Mouse (Mus musculus): ENCODE results near the gene Lef1. TPM values are rescaled to one million over a fixed set of nuclear protein-coding genes. Genes with fewer than 3 reads are reported as not detected.

The Lef1 gene
- total and polyA plus RNA-seq, 3 experiments = 0.18 to 0.54 TPM; not detected in 1

DNA sequence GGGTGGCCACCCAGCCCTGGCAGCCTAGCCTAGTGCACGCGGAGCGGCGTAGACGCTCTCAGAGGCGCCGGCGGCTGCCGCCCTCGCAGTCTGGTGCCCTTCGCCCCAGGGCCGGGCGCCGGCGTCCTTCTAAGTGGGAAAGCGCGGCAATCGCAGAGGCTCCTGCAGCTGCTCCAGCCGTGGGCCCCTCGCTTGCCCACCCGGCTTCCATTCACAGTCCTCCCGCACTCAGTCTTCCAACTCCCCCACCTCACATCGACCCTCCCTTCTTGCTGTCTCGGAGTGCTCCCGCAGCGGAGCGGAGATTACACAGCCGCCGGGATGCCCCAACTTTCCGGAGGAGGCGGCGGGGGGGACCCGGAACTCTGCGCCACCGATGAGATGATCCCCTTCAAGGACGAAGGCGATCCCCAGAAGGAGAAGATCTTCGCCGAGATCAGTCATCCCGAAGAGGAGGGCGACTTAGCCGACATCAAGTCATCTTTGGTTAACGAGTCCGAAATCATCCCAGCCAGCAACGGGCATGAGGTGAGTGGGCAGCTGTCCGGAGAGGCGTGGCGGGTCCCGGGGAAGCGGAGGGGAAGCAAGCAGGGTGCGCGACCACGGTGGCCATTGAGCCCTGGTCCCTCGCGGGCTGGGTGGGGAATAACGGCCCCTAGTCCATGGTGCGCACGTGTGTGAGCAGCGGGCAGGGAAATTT, 1.0 kb downstream of the Lef1 start:
- no peaks in the 10 kb centered on the region for H3K79me2 ChIP-seq (ENCODE audit: control insufficient read depth, insufficient read depth, low read length, poor library complexity)
- no peaks in the 10 kb centered on the region for H3K9me3 ChIP-seq (replicated peaks; ENCODE audit: insufficient read depth, low read length)

DNA sequence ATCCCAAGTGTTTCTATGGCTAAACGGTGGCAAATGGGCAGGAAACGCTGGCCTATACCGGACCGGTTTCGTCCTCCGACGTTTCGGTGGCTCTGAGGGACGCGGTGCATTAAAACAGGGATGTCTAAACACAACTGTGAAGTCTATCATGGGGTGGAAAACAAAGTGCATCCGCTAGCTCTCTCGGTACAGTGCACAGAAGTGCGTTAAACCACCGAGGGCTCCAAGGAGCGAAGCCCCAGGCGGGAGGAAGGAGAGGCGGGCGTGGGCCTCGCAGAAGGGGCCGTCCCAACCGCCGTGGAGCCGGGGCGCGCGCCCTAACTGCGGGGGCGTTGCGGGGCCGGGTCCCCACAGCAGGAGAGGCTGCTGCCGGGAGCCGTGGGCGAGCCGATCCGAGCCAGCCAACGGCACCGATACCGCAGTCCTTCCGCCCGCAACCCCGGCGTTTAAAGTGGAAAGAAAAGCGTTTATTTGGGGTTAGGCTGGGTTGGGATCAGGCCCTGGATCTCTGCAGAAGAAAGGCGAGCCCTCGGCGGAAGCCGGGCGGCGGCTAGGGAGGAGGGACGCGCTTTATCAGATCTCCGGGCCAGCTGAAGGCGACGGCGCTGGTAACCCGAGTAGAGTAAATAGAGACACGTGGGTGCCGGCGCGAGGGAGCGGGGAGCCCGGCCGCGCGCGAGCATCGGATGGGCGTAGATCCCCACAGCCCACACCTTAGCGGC, 1.7 kb downstream of the Lef1 start:
- Histone ChIP-seq H3K4me1 (ENCODE audit: control insufficient read depth in 1 of 2, insufficient read depth in 2 of 2, low read length in 2 of 2) (no peaks in the 10 kb centered on the region), H3K79me2 (ENCODE audit: control insufficient read depth, insufficient read depth, low read length, poor library complexity) (no peaks in the 10 kb centered on the region), H3K27ac (ENCODE audit: control insufficient read depth, low read depth, low read length) (no peak overlapping the region), H3K27me3 (ENCODE audit: control insufficient read depth in 1 of 2, insufficient read depth in 2 of 2, low read length in 2 of 2) (no peaks in the 10 kb centered on the region), H3K4me3 (ENCODE audit: control insufficient read depth in 1 of 2, insufficient read depth in 1 of 2, low read depth in 2 of 2, low read length in 2 of 2) (no peak overlapping the region), H3K36me3 (ENCODE audit: control insufficient read depth in 1 of 2, insufficient read depth in 2 of 2, low read length in 2 of 2) (no peaks in the 10 kb centered on the region), H3K9me3 (replicated peaks; ENCODE audit: insufficient read depth, low read length) (no peaks in the 10 kb centered on the region), H3K9ac (ENCODE audit: control insufficient read depth, low read depth, low read length, poor library complexity, severe bottlenecking) (no peak overlapping the region)
- no peak for TF ChIP-seq SMC3 (IDR thresholded peaks at IDR 0.05; ENCODE audit: low read depth, low read length)
- TF ChIP-seq UBTF (IDR thresholded peaks at IDR 0.05; ENCODE audit: borderline replicate concordance, insufficient read depth, low read depth, low read length) = no peak
- TF ChIP-seq ZKSCAN1 (IDR thresholded peaks at IDR 0.05; ENCODE audit: low read depth, low read length) = no peak
- TF ChIP-seq NELFE (IDR thresholded peaks at IDR 0.05; ENCODE audit: low read depth, low read length) = no peak
- TF ChIP-seq RAD21 (IDR thresholded peaks at IDR 0.05; ENCODE audit: low read depth, low read length) = no peak
- no peak for TF ChIP-seq MAZ (IDR thresholded peaks at IDR 0.05; ENCODE audit: low read depth, low read length)
- no peak for TF ChIP-seq E2F4 (IDR thresholded peaks at IDR 0.05; ENCODE audit: borderline replicate concordance, low read depth, low read length)
- no peak for TF ChIP-seq MYC (IDR thresholded peaks at IDR 0.05; ENCODE audit: low read depth, low read length)
- TF ChIP-seq GABPA (IDR thresholded peaks at IDR 0.05; ENCODE audit: low read depth, low read length) = no peak
- no peak for TF ChIP-seq POLR2A (IDR thresholded peaks at IDR 0.05; ENCODE audit: control insufficient read depth in 1 of 2, insufficient read depth in 1 of 2, low read depth in 1 of 2, low read length in 2 of 2, poor library complexity in 1 of 2)
- no peak for TF ChIP-seq CHD1 (IDR thresholded peaks at IDR 0.05; ENCODE audit: low read depth, low read length)
- no peak for TF ChIP-seq ZC3H11A (IDR thresholded peaks at IDR 0.05; ENCODE audit: low read depth, low read length)
- no peak for TF ChIP-seq JUND (IDR thresholded peaks at IDR 0.05; ENCODE audit: low read depth, low read length)
- no peak for TF ChIP-seq BHLHE40 (IDR thresholded peaks at IDR 0.05; ENCODE audit: borderline replicate concordance, low read depth, low read length)
- TF ChIP-seq ELF1 (IDR thresholded peaks at IDR 0.05; ENCODE audit: low read depth, low read length) = no peak
- no peak for TF ChIP-seq NRF1 (IDR thresholded peaks at IDR 0.05; ENCODE audit: insufficient read depth, low read depth, low read length, poor library complexity, severe bottlenecking)
- TF ChIP-seq MAFK (IDR thresholded peaks at IDR 0.05; ENCODE audit: borderline replicate concordance, low read depth, low read length) = no peak
- no peak for TF ChIP-seq POLR2AphosphoS2 (IDR thresholded peaks at IDR 0.05; ENCODE audit: low read length)
- TF ChIP-seq HCFC1 (IDR thresholded peaks at IDR 0.05; ENCODE audit: low read depth, low read length) = no peak
- no peak for TF ChIP-seq MYB (IDR thresholded peaks at IDR 0.05; ENCODE audit: low read depth, low read length)
- no peak for DNase-seq (ENCODE audit: low read depth, low spot score)

More for the DNA sequence above, 1.0 kb downstream of the Lef1 start:
- no peak for DNase-seq (ENCODE audit: low read depth, low spot score)
- Histone ChIP-seq H3K36me3 (ENCODE audit: control insufficient read depth in 1 of 2, insufficient read depth in 2 of 2, low read length in 2 of 2) (no peaks in the 10 kb centered on the region), H3K27ac (ENCODE audit: control insufficient read depth, low read depth, low read length) (no peak overlapping the region), H3K4me3 (ENCODE audit: control insufficient read depth in 1 of 2, insufficient read depth in 1 of 2, low read depth in 2 of 2, low read length in 2 of 2) (no peak overlapping the region), H3K4me1 (ENCODE audit: control insufficient read depth in 1 of 2, insufficient read depth in 2 of 2, low read length in 2 of 2) (no peaks in the 10 kb centered on the region), H3K9ac (ENCODE audit: control insufficient read depth, low read depth, low read length, poor library complexity, severe bottlenecking) (no peak overlapping the region), H3K27me3 (ENCODE audit: control insufficient read depth in 1 of 2, insufficient read depth in 2 of 2, low read length in 2 of 2) (no peaks in the 10 kb centered on the region)
- no peak for TF ChIP-seq TCF12 (IDR thresholded peaks at IDR 0.05; ENCODE audit: low read depth, low read length)
- no peak for TF ChIP-seq JUND (IDR thresholded peaks at IDR 0.05; ENCODE audit: low read depth, low read length)

Measured in MEL (cell line).